Mouse (Mus musculus): ENCODE results near the gene Nav3. TPM values are rescaled to one million over a fixed set of nuclear protein-coding genes. Genes with fewer than 3 reads are reported as not detected.

The Nav3 gene
- polyA plus RNA-seq, 1 experiment from 2014 or later, result 3.7 TPM

DNA sequence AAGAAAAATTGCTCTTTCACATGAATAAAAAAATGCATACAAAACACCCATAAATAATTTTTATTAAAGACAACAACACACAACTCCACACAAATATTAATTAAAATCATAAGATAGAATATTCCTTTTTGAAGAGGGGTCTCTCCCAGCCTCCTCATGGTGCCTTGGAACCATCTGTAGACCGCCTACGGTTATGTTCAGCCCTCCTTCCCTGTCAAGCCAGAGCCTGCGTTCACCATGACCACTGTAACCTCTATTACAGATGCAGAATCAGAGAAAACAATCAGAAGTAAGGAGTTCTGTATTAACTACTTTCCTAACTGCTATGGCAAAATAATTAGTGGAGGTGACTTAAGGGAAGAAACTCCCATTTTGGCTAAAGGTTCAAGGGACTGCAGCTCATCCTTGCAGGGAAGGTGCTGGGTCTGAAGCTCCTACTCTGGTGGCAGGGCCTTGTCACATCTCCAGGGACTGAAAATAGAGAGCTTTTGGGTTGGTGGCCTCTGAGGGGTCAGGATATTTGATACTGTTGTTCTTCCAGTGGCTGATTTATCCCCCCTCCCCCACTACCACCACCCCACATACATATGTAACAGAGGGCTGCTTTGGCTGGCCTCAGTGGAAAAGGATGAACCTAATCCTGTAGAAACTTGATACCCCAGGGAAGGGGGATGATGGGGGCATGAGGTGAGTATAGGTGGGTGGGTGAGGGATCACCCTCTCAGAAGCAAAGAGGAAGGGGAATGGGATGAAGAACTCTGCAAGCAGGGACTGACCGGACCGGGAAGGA lies 343.1 kb downstream of the Nav3 start:
- H3K36me3 ChIP-seq (ENCODE audit: insufficient read depth, low read length), result no peaks in the 10 kb centered on the region
- H3K4me1 ChIP-seq (ENCODE audit: insufficient read depth, low read length), result peaks cover 6% of the 10 kb centered on the region; the same call in 1 of the 2 replicates
- 48% methylated on average over 5 of the region's 5 CpGs for WGBS
- H3K4me2 ChIP-seq (replicated peaks; ENCODE audit: low read depth, low read length), result no peak overlapping the region
- H3K9ac ChIP-seq (replicated peaks; ENCODE audit: low read length), result no peak overlapping the region
- H3K27ac ChIP-seq (ENCODE audit: low read length), result no peak overlapping the region
- ATAC-seq (ENCODE audit: low FRiP score, low TSS enrichment), result peak; percentile 75
- H3K4me3 ChIP-seq (ENCODE audit: low read length), result no peak overlapping the region
- H3K9me3 ChIP-seq (ENCODE audit: low read length), result no peaks in the 10 kb centered on the region
- no peaks in the 10 kb centered on the region for H3K27me3 ChIP-seq (ENCODE audit: insufficient read depth, low read length)

DNA sequence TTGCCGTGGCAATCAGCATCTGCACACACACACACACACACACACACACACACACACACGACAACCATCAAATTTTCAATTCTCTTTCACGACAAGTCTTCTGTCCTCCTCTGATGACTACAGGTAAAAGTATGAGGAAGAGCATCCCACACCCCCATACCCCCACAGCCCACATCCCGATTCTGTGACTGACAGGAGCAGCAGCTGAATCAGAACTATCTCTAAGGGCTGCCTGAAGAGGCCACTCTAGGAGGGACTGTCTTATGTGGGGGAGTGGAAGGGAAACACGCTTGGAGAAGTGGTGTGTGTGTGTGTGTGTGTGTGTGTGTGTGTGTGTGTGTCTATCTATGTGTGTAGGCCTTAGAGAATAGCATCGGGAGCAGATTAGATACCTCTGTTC lies 352.7 kb downstream of the Nav3 start:
- Histone ChIP-seq H3K4me1 (ENCODE audit: insufficient read depth, low read length) (no peaks in the 10 kb centered on the region), H3K27ac (ENCODE audit: low read length) (no peak overlapping the region), H3K36me3 (ENCODE audit: insufficient read depth, low read length) (no peaks in the 10 kb centered on the region), H3K9me3 (ENCODE audit: low read length) (no peaks in the 10 kb centered on the region), H3K27me3 (ENCODE audit: insufficient read depth, low read length) (no peaks in the 10 kb centered on the region), H3K4me3 (ENCODE audit: low read length) (no peak overlapping the region), H3K4me2 (replicated peaks; ENCODE audit: low read depth, low read length) (no peak overlapping the region), H3K9ac (replicated peaks; ENCODE audit: low read length) (no peak overlapping the region)
- WGBS, result 83% methylated on average over 6 of the region's 6 CpGs
- ATAC-seq (ENCODE audit: low FRiP score, low TSS enrichment), result no peak

DNA sequence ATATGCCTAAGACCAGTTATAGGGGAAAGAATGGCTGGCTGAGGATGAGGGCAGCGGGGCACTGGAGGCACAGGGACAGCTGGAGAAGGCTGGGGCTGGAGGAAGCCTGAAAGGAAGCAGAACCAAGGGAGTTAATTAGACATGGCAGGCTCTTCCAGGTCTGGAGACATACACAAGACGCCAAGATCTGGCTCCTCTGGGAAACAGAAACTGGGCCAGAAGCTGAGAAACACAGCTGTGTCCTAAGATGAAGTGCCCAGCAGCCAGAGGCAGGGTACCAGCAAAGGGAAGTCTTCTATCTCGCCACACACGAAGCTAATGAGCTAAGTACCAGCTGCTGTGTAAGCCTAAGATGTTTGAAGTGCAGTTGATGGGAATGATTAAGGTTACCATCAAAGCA lies 353.8 kb downstream of the Nav3 start:
- no peaks in the 10 kb centered on the region for H3K27me3 ChIP-seq (ENCODE audit: insufficient read depth, low read length)
- 72% methylated on average over 4 of the region's 4 CpGs for WGBS
- no peak overlapping the region for H3K9ac ChIP-seq (replicated peaks; ENCODE audit: low read length)
- H3K27ac ChIP-seq (ENCODE audit: low read length), result no peak overlapping the region
- no peaks in the 10 kb centered on the region for H3K9me3 ChIP-seq (ENCODE audit: low read length)
- ATAC-seq (ENCODE audit: low FRiP score, low TSS enrichment), result no peak
- H3K4me1 ChIP-seq (ENCODE audit: insufficient read depth, low read length), result no peaks in the 10 kb centered on the region
- H3K4me2 ChIP-seq (replicated peaks; ENCODE audit: low read depth, low read length), result no peak overlapping the region
- H3K4me3 ChIP-seq (ENCODE audit: low read length), result no peak overlapping the region
- H3K36me3 ChIP-seq (ENCODE audit: insufficient read depth, low read length), result no peaks in the 10 kb centered on the region

DNA sequence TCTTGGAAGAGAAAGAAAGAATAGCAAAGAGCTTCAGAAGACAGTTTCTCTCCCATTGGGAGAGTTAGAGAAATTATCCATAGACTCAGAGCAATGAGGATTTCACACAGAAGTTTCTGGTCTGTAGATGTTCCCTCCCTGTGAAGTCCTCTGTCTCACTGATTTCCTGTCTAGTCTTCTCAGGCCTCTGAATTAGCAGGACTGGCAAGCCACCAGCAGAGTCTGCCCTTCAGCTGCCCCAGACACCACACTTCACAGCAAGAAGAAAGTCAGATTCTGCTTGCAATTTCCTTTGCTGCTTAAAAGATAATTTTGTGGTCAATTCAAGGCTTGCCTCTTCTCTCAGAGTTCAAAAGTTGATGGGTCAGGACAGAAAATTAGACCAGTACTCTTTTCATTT lies 361.6 kb downstream of the Nav3 start:
- H3K9ac ChIP-seq (replicated peaks; ENCODE audit: low read length), result no peak overlapping the region
- H3K4me2 ChIP-seq (replicated peaks; ENCODE audit: low read depth, low read length), result no peak overlapping the region
- no peaks in the 10 kb centered on the region for H3K27me3 ChIP-seq (ENCODE audit: insufficient read depth, low read length)
- H3K27ac ChIP-seq (ENCODE audit: low read length), result no peak overlapping the region
- H3K9me3 ChIP-seq (ENCODE audit: low read length), result no peaks in the 10 kb centered on the region
- H3K4me3 ChIP-seq (ENCODE audit: low read length), result no peak overlapping the region
- H3K36me3 ChIP-seq (ENCODE audit: insufficient read depth, low read length), result no peaks in the 10 kb centered on the region
- H3K4me1 ChIP-seq (ENCODE audit: insufficient read depth, low read length), result no peaks in the 10 kb centered on the region
- ATAC-seq (ENCODE audit: low FRiP score, low TSS enrichment), result no peak

DNA sequence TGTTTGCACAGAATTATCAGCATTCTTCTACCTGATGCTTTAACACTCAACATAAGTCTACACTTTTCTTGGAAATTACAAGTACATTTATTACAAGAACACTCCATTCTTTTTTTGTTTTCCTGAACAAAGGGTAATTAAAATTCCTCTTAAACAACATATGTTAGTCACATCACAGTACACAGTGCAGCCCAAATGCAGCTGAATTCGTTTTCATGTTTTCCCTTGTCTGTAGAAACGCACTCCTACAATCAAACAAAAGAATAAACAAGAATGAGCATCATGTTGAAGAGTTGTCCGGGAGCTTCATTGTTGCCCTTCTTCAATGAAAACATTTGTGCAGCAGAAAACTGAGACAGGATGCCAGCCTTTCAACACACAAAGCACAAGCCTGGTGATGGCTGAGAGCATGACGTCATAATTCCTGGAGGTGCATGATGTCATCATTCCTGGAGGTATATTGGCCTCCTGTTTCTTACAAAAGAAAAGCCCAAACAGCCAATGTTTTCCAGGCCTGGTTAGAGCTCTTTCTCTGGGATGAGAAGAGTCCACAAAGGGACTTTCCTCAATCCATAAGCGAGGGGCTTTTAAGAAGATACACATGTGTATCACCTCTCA lies 367.5 kb downstream of the Nav3 start:
- no peaks in the 10 kb centered on the region for H3K36me3 ChIP-seq (ENCODE audit: insufficient read depth, low read length)
- no peak for ATAC-seq (ENCODE audit: low FRiP score, low TSS enrichment)
- no peak overlapping the region for H3K4me2 ChIP-seq (replicated peaks; ENCODE audit: low read depth, low read length)
- WGBS, result 79% methylated on average over 5 of the region's 5 CpGs
- no peak overlapping the region for H3K4me3 ChIP-seq (ENCODE audit: low read length)
- H3K4me1 ChIP-seq (ENCODE audit: insufficient read depth, low read length), result no peaks in the 10 kb centered on the region
- no peak overlapping the region for H3K9ac ChIP-seq (replicated peaks; ENCODE audit: low read length)
- H3K9me3 ChIP-seq (ENCODE audit: low read length), result no peaks in the 10 kb centered on the region
- no peak overlapping the region for H3K27ac ChIP-seq (ENCODE audit: low read length)
- H3K27me3 ChIP-seq (ENCODE audit: insufficient read depth, low read length), result no peaks in the 10 kb centered on the region

DNA sequence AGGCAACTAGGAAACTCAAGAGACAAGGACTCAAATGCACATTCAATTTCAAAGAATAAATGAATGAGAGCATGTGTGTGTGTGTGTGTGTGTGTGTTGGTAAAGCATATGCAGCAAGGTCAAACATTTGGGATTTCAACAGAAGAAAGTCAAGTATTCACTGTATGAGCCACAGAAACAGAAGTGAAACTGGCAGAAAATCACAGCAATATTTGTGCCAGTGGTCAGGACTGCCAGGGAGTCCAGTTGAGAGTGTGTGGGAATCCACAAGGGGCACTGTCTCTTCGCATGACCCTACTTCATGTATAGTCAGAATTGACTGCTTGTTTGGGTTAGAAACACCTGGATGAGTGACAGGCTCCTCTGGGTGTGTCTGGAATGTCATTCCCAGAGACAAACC lies 370.1 kb downstream of the Nav3 start:
- Histone ChIP-seq H3K9me3 (ENCODE audit: low read length) (no peaks in the 10 kb centered on the region), H3K4me3 (ENCODE audit: low read length) (no peak overlapping the region), H3K27ac (ENCODE audit: low read length) (no peak overlapping the region), H3K36me3 (ENCODE audit: insufficient read depth, low read length) (no peaks in the 10 kb centered on the region), H3K4me1 (ENCODE audit: insufficient read depth, low read length) (no peaks in the 10 kb centered on the region), H3K27me3 (ENCODE audit: insufficient read depth, low read length) (no peaks in the 10 kb centered on the region), H3K4me2 (replicated peaks; ENCODE audit: low read depth, low read length) (no peak overlapping the region), H3K9ac (replicated peaks; ENCODE audit: low read length) (no peak overlapping the region)
- WGBS, result 74% methylated on average over 1 of the region's 1 CpGs
- no peak for ATAC-seq (ENCODE audit: low FRiP score, low TSS enrichment)

DNA sequence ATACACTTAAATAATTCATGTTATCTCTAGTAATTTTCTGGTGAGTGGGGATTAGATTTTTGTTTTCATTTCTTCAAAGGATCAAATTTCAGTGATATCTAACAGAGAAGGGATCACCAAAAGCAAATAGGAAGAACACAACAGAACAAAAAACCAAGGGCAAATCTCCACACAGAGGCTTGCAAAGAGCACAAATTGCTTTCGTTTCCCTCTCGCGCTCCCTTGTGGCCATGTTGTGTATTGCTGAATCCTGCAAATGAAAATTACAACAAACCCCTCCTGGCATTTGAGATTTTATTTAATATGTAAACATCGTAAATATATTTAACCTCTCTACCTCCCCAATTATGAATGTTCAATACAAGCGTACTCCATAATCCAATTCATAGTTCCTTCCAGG lies 370.8 kb downstream of the Nav3 start:
- peak; percentile 75; the same call in 1 of the 2 replicates for ATAC-seq (ENCODE audit: low FRiP score, low TSS enrichment)
- WGBS, result 7% methylated on average over 5 of the region's 5 CpGs
- H3K27ac ChIP-seq (ENCODE audit: low read length), result no peak overlapping the region
- H3K4me2 ChIP-seq (replicated peaks; ENCODE audit: low read depth, low read length), result no peak overlapping the region
- no peaks in the 10 kb centered on the region for H3K4me1 ChIP-seq (ENCODE audit: insufficient read depth, low read length)
- H3K27me3 ChIP-seq (ENCODE audit: insufficient read depth, low read length), result no peaks in the 10 kb centered on the region
- no peaks in the 10 kb centered on the region for H3K9me3 ChIP-seq (ENCODE audit: low read length)
- no peaks in the 10 kb centered on the region for H3K36me3 ChIP-seq (ENCODE audit: insufficient read depth, low read length)
- H3K9ac ChIP-seq (replicated peaks; ENCODE audit: low read length), result no peak overlapping the region
- H3K4me3 ChIP-seq (ENCODE audit: low read length), result no peak overlapping the region

DNA sequence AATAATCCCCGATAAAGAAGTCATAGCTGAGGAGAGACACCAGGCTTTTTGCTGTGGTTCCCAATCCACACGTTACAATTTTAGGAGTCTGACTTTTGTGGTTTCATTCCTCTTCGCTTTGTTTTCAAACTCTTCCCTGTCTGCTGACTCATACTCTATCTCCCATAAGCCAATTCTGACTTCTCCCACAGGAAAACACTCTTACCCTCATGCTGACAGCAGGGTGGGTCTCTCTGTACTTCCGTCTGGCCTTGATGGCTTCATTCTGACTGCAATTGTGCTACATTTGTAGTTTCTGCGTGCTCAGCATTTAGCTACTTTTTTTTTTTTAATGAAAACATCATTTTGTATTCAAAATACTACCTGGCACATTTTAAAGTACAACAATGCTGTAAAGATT lies 379.4 kb downstream of the Nav3 start:
- Histone ChIP-seq H3K4me1 (ENCODE audit: insufficient read depth, low read length) (no peaks in the 10 kb centered on the region), H3K4me2 (replicated peaks; ENCODE audit: low read depth, low read length) (no peak overlapping the region), H3K27me3 (ENCODE audit: insufficient read depth, low read length) (no peaks in the 10 kb centered on the region), H3K9me3 (ENCODE audit: low read length) (0 out of 2 replicates have a peak, but pooled peaks cover 3% of the 10 kb centered on the region), H3K36me3 (ENCODE audit: insufficient read depth, low read length) (no peaks in the 10 kb centered on the region), H3K4me3 (ENCODE audit: low read length) (no peak overlapping the region), H3K27ac (ENCODE audit: low read length) (no peak overlapping the region), H3K9ac (replicated peaks; ENCODE audit: low read length) (no peak overlapping the region)
- no peak for ATAC-seq (ENCODE audit: low FRiP score, low TSS enrichment)
- 80% methylated on average over 5 of the region's 5 CpGs for WGBS

DNA sequence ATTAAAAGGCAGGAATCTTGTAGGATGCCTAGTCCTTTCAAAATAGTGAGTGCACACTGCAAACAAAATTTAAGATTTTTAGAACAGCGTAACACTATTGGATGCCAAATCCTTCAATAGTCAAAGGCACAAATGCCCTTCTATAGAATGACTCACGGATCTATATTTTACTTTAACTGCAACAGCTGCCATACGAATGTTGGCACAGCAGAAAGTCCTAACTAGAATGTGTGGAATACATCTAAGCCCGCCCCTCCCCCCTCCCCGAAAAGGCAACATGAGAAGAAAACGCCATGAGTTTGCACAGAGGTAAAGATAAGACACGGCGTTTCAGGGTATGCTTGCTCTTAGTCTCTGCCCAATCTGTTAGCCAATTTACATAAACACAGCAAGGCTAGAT lies 383.6 kb downstream of the Nav3 start:
- no peaks in the 10 kb centered on the region for H3K27me3 ChIP-seq (ENCODE audit: insufficient read depth, low read length)
- H3K4me2 ChIP-seq (replicated peaks; ENCODE audit: low read depth, low read length), result no peak overlapping the region
- no peak overlapping the region for H3K27ac ChIP-seq (ENCODE audit: low read length)
- H3K4me1 ChIP-seq (ENCODE audit: insufficient read depth, low read length), result no peaks in the 10 kb centered on the region
- 85% methylated on average over 8 of the region's 8 CpGs for WGBS
- H3K36me3 ChIP-seq (ENCODE audit: insufficient read depth, low read length), result no peaks in the 10 kb centered on the region
- H3K9me3 ChIP-seq (ENCODE audit: low read length), result no peaks in the 10 kb centered on the region
- no peak for ATAC-seq (ENCODE audit: low FRiP score, low TSS enrichment)
- H3K9ac ChIP-seq (replicated peaks; ENCODE audit: low read length), result no peak overlapping the region
- no peak overlapping the region for H3K4me3 ChIP-seq (ENCODE audit: low read length)

DNA sequence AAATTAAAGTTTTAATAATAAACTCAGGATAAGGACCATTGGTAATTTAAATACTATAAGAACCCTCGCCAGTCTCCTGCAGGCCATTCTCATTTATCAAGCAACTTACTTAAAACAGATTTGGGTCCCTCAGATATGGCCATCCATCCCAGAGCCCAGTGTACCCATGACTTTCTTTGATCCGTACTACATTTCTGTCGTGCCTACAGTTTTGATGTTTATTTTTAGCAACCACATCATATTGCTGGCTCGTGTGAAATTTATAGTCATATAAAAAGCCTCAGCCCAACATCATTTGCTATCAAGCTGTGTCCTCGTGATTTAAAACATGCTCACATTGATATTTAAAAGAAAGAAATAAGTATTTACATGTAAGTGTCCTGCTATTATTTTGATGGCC lies 394.8 kb downstream of the Nav3 start:
- H3K27me3 ChIP-seq (ENCODE audit: insufficient read depth, low read length), result no peaks in the 10 kb centered on the region
- H3K9me3 ChIP-seq (ENCODE audit: low read length), result no peaks in the 10 kb centered on the region
- 62% methylated on average over 5 of the region's 5 CpGs for WGBS
- H3K36me3 ChIP-seq (ENCODE audit: insufficient read depth, low read length), result no peaks in the 10 kb centered on the region
- no peaks in the 10 kb centered on the region for H3K4me1 ChIP-seq (ENCODE audit: insufficient read depth, low read length)
- H3K4me3 ChIP-seq (ENCODE audit: low read length), result no peak overlapping the region
- ATAC-seq (ENCODE audit: low FRiP score, low TSS enrichment), result no peak
- H3K4me2 ChIP-seq (replicated peaks; ENCODE audit: low read depth, low read length), result no peak overlapping the region
- H3K27ac ChIP-seq (ENCODE audit: low read length), result no peak overlapping the region
- no peak overlapping the region for H3K9ac ChIP-seq (replicated peaks; ENCODE audit: low read length)

All from kidney, embryonic 16.5 days (tissue).